Comparison of ENCODE assay signal across 9 mouse cellular contexts in the genomic region with DNA sequence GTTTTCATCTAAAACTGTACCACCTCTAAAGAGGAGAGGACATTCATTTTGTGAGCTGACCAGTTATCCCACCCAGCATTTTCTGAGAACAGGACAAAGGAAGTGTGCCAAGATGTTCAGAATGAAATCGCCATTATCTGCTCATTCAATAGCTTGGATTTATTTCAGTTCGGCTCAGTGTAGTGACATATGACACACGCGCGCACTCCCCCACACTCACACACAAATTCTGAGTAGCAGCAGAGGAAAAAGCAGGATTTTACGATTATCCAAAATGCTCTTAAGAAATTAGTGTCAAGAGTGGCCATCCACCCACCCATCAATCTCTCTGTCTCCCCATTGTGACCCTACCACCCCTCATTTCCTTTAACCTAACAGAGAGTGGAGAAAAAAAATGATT. TPM values are rescaled to one million over a fixed set of nuclear protein-coding genes. Genes with fewer than 3 reads are reported as not detected.
A peak's percentile ranks its signal among the peaks of the same experiment; 100 is the strongest.
DNase-seq lines count a peak whose midpoint lies in the region; ATAC-seq lines count a peak whose summit lies in the region.
"Had no signal": no experiment of that assay in that cellular context is flagged by ENCODE, and none has a peak within 500 bp of the region (broad histone marks: within the 10 kb centered on the region; RNA-seq: fewer than 3 reads in every experiment).

No protein-coding gene starts in this region.

- DNase-seq in embryonic facial prominence, embryonic 10.5 days (ENCODE audit: low spot score): no peak
- peak; percentile 15 for DNase-seq in forebrain, embryonic 14.5 days (ENCODE audit: low spot score)
- no peak for DNase-seq in midbrain, embryonic 11.5 days (ENCODE audit: low spot score, missing footprints)
- DNase-seq in thymus, postnatal 10 days (ENCODE audit: low spot score in 2 of 2): no peak
- no peak for DNase-seq in kidney, postnatal 14 days

- no peak overlapping the region for H3K27ac ChIP-seq in intestine, embryonic 15.5 days
- H3K27ac ChIP-seq in intestine, embryonic 16.5 days (ENCODE audit: low read length): no peak overlapping the region
- H3K27ac ChIP-seq in embryonic facial prominence, embryonic 10.5 days (replicated peaks): no peak overlapping the region
- no peak overlapping the region for H3K27ac ChIP-seq in forebrain, embryonic 14.5 days (ENCODE audit: low read depth, low read length)
- H3K27ac ChIP-seq in midbrain, embryonic 11.5 days (ENCODE audit: low read depth, low read length): no peak overlapping the region

- H3K4me1 ChIP-seq in intestine, embryonic 15.5 days (replicated peaks): peaks cover 13% of the 10 kb centered on the region; the same call in 1 of the 2 replicates
- peaks cover 6% of the 10 kb centered on the region for H3K4me1 ChIP-seq in intestine, embryonic 16.5 days (ENCODE audit: control insufficient read depth, insufficient read depth, low read length)
- peaks cover 21% of the 10 kb centered on the region for H3K4me1 ChIP-seq in embryonic facial prominence, embryonic 10.5 days
- no peaks in the 10 kb centered on the region for H3K4me1 ChIP-seq in forebrain, embryonic 14.5 days (ENCODE audit: control insufficient read depth, insufficient read depth, low read length)
- H3K4me1 ChIP-seq in midbrain, embryonic 11.5 days (ENCODE audit: control insufficient read depth, insufficient read depth, low read length): peaks cover 4% of the 10 kb centered on the region; the same call in 1 of the 2 replicates

- 70% methylated on average over 6 of the region's 6 CpGs for WGBS in intestine, embryonic 15.5 days
- 68% methylated on average over 6 of the region's 6 CpGs for WGBS in intestine, embryonic 16.5 days
- WGBS in embryonic facial prominence, embryonic 10.5 days: 74% methylated on average over 6 of the region's 6 CpGs
- 66% methylated on average over 6 of the region's 6 CpGs for WGBS in forebrain, embryonic 14.5 days
- 74% methylated on average over 6 of the region's 6 CpGs for WGBS in midbrain, embryonic 11.5 days

- no peak overlapping the region; the same call in 1 of the 2 replicates for H3K4me3 ChIP-seq in intestine, embryonic 15.5 days (replicated peaks)
- no peak overlapping the region; the same call in 1 of the 2 replicates for H3K4me3 ChIP-seq in intestine, embryonic 16.5 days (ENCODE audit: low read length)
- H3K4me3 ChIP-seq in embryonic facial prominence, embryonic 10.5 days: peak overlapping the region; percentile 83; the same call in 1 of the 2 replicates
- peak overlapping the region; percentile 78 for H3K4me3 ChIP-seq in forebrain, embryonic 14.5 days (ENCODE audit: low read depth, low read length)
- H3K4me3 ChIP-seq in midbrain, embryonic 11.5 days (ENCODE audit: low read depth, low read length): peak overlapping the region; percentile 60

- ATAC-seq in intestine, embryonic 15.5 days: no peak
- no peak for ATAC-seq in intestine, embryonic 16.5 days
- no peak for ATAC-seq in forebrain, embryonic 14.5 days
- no peak for ATAC-seq in midbrain, embryonic 11.5 days (ENCODE audit: low FRiP score)
- ATAC-seq in inflammation-experienced regulatory T-cells, adult 6 months: no peak
- ATAC-seq: liver, postnatal 0 days had no signal

- H3K36me3 ChIP-seq in intestine, embryonic 15.5 days: no peaks in the 10 kb centered on the region
- H3K36me3 ChIP-seq in intestine, embryonic 16.5 days (ENCODE audit: control insufficient read depth, insufficient read depth, low read length): no peaks in the 10 kb centered on the region
- H3K36me3 ChIP-seq in embryonic facial prominence, embryonic 10.5 days (replicated peaks): no peaks in the 10 kb centered on the region
- H3K36me3 ChIP-seq in forebrain, embryonic 14.5 days (ENCODE audit: control insufficient read depth, insufficient read depth, low read length): no peaks in the 10 kb centered on the region
- H3K36me3 ChIP-seq in midbrain, embryonic 11.5 days (ENCODE audit: control insufficient read depth, insufficient read depth, low read length): no peaks in the 10 kb centered on the region

- H3K9ac ChIP-seq in intestine, embryonic 15.5 days: no peak overlapping the region
- no peak overlapping the region for H3K9ac ChIP-seq in intestine, embryonic 16.5 days (ENCODE audit: low read depth, low read length)
- H3K9ac ChIP-seq in forebrain, embryonic 14.5 days (ENCODE audit: low read length): peak overlapping the region; percentile 84
- H3K9ac ChIP-seq in midbrain, embryonic 11.5 days (ENCODE audit: low read length): no peak overlapping the region
- H3K9ac ChIP-seq: liver, postnatal 0 days had no signal

- H3K27me3 ChIP-seq in intestine, embryonic 15.5 days (replicated peaks): peaks cover 33% of the 10 kb centered on the region
- H3K27me3 ChIP-seq in intestine, embryonic 16.5 days (replicated peaks; ENCODE audit: control insufficient read depth, insufficient read depth, low read length): peaks cover 38% of the 10 kb centered on the region
- peaks cover 68% of the 10 kb centered on the region for H3K27me3 ChIP-seq in embryonic facial prominence, embryonic 10.5 days (replicated peaks; ENCODE audit: low read depth, poor library complexity, severe bottlenecking)
- H3K27me3 ChIP-seq in forebrain, embryonic 14.5 days (replicated peaks; ENCODE audit: control insufficient read depth, insufficient read depth, low read length): 0 out of 2 replicates have a peak, but pooled peaks cover 6% of the 10 kb centered on the region
- H3K27me3 ChIP-seq in midbrain, embryonic 11.5 days (ENCODE audit: control insufficient read depth, insufficient read depth, low read length): peaks cover 20% of the 10 kb centered on the region

- H3K9me3 ChIP-seq in intestine, embryonic 15.5 days: no peaks in the 10 kb centered on the region
- no peaks in the 10 kb centered on the region for H3K9me3 ChIP-seq in intestine, embryonic 16.5 days (ENCODE audit: control insufficient read depth, low read length)
- no peaks in the 10 kb centered on the region for H3K9me3 ChIP-seq in embryonic facial prominence, embryonic 10.5 days
- no peaks in the 10 kb centered on the region for H3K9me3 ChIP-seq in forebrain, embryonic 14.5 days (replicated peaks; ENCODE audit: control insufficient read depth, low read length)
- no peaks in the 10 kb centered on the region for H3K9me3 ChIP-seq in midbrain, embryonic 11.5 days (ENCODE audit: control insufficient read depth, low read length)

- 0 out of 2 replicates have a peak overlapping the region, but pooled peaks have one; percentile 100 for H3K4me2 ChIP-seq in intestine, embryonic 15.5 days (replicated peaks)
- H3K4me2 ChIP-seq in intestine, embryonic 16.5 days (ENCODE audit: low read depth, low read length): no peak overlapping the region; the same call in 1 of the 2 replicates
- H3K4me2 ChIP-seq in forebrain, embryonic 14.5 days (ENCODE audit: low read length): peak overlapping the region; percentile 80
- H3K4me2 ChIP-seq in midbrain, embryonic 11.5 days: peak overlapping the region; percentile 94

RNA-seq across cellular contexts. Expression of gene Snap91, which starts 1.7 kb away (rescaled TPM):
- 4.7 and 5.5 TPM in 2 replicates for polyA plus RNA-seq in intestine, embryonic 15.5 days (2015; fragmentation: Nextera tagmentation; extraction: Ambion mirVana)
- polyA plus RNA-seq in intestine, embryonic 16.5 days (2015; fragmentation: Nextera tagmentation; extraction: Ambion mirVana): 3.6 and 4.7 TPM in 2 replicates
- polyA plus RNA-seq in embryonic facial prominence, embryonic 10.5 days (2016; fragmentation: Nextera tagmentation; extraction: Ambion mirVana): 4.5 and 5.4 TPM in 2 replicates
- polyA plus RNA-seq in forebrain, embryonic 14.5 days (2014; fragmentation: Nextera tagmentation; extraction: Ambion mirVana): 43.1 and 55.1 TPM in 2 replicates
- 12.2 and 13.1 TPM in 2 replicates for polyA plus RNA-seq in midbrain, embryonic 11.5 days (2014; fragmentation: Nextera tagmentation; extraction: Ambion mirVana)
- polyA plus RNA-seq in inflammation-experienced regulatory T-cells, adult 6 months (2017; shearing (Covaris generic)): under 1 TPM in 1 of 3 experiments, not detected in 2; 0.15 TPM
- polyA plus RNA-seq: liver, postnatal 0 days had no signal

Comparison
In these comparisons a context has a peak if more than half of its experiments do, and no peak if none do; other contexts are left out.
1. H3K4me3 ChIP-seq: peak in embryonic facial prominence, embryonic 10.5 days (single experiment), forebrain, embryonic 14.5 days (single experiment) and midbrain, embryonic 11.5 days (single experiment); none in intestine, embryonic 15.5 days (single experiment) and intestine, embryonic 16.5 days (single experiment).